Mouse (Mus musculus) liver, postnatal 0 days (tissue): ENCODE measurements around the gene 9130230L23Rik.

Experiments used
- CTCF ChIP-seq: sonication (generic); IDR thresholded peaks from 2 replicates; pipeline ENCODE4 v1.5.1; 2016; ENCODE audit warnings: antibody characterized with exemption, low read depth
- EP300 ChIP-seq: IDR thresholded peaks from 2 replicates; pipeline ENCODE4 v1.6.1; 2016; ENCODE audit warnings: antibody characterized with exemption, low read depth, mild to moderate bottlenecking

DNA sequence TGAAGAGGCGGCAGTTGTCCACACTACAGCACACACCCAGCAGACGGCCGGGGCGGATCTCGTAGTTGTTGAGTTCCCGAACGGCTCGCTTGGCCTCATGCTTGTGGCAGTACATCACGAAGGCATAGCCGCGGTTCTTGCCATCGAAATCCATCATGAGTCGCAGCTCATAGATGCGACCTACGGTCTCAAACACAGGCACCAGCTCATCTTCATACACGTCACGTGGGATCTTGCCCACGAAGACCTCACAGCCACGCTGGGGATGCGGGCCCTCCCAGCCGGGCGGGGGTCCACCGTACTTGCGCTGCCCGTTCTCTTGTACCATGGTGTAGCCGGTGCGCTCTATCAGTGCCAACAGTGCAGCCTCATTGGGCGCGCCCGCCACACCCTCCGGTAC, 22.7 kb upstream of the 9130230L23Rik start:
- TF ChIP-seq CTCF (no peak), EP300 (no peak)
